In the genomic region with DNA sequence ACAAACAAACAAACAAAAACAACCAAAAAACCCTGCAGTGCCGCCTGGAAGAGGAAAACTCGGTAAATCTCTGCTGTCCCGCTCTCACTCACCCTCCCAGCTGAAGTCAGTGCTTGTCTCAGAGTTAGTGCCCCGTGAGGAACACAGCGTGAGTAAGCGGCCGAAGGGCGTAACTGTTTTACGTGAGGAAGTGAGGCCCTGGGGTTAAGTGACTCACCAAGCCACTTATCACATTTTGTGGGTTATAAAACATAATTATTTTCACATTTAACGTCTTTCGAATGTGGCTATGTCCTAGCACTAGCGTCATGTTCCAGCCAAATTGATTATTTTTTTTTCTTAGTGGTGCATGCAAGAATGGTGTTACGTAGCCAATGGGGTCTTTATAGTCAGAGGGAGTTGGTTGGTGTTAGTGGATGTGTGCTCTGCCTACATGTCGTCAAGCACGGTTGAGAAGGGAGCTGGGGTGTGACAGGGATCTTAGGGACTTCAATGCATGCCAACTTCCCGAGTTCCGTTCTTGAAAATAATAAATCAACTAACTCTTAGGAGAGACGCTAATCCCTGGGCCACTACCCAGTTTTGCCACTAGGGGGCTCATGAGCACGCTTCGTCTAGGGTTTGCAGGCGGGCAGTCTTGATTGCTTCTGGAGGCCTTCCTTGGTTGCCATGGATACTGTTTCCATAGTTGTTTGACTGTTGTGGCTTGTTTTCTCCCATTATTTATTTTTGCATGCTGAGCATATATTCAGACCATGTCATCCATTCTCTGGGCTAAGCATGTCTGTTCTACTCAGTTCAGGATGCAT, we compare ENCODE assay signal across 8 mouse cellular contexts. TPM values are rescaled to one million over a fixed set of nuclear protein-coding genes. Genes with fewer than 3 reads are reported as not detected.
DNase-seq lines count a peak whose midpoint lies in the region; ATAC-seq and TF ChIP-seq lines count a peak whose summit lies in the region.

No protein-coding gene starts in this region.

- peak; percentile 95 for TF ChIP-seq CTCF in hindbrain, postnatal 0 days (IDR thresholded peaks at IDR 0.05; ENCODE audit: low read depth)

- peak overlapping the region; percentile 77 for H3K27ac ChIP-seq in hindbrain, postnatal 0 days

- no peaks in the 10 kb centered on the region for H3K27me3 ChIP-seq in hindbrain, postnatal 0 days (ENCODE audit: insufficient read depth, low read length)

- H3K9me3 ChIP-seq in hindbrain, postnatal 0 days (ENCODE audit: low read length): no peaks in the 10 kb centered on the region

- H3K4me2 ChIP-seq in hindbrain, postnatal 0 days (ENCODE audit: low read depth, low read length): 0 out of 2 replicates have a peak overlapping the region, but pooled peaks have one; percentile 13

- no peaks in the 10 kb centered on the region for H3K4me1 ChIP-seq in hindbrain, postnatal 0 days (ENCODE audit: insufficient read depth, low read length)

- H3K4me3 ChIP-seq in hindbrain, postnatal 0 days (ENCODE audit: low read length): no peak overlapping the region

- H3K9ac ChIP-seq in hindbrain, postnatal 0 days (replicated peaks; ENCODE audit: low read length): no peak overlapping the region

- ATAC-seq in hindbrain, postnatal 0 days: peak; percentile 92
- ATAC-seq in megakaryocyte progenitor cell, adult 5-6 weeks (replicated peaks; ENCODE audit: poor library complexity): peak; percentile 84

- DNase-seq in T-cell, adult 2 months (ENCODE audit: low spot score): peak; percentile 66
- peak; percentile 40 for DNase-seq in cerebellum, adult 9-11 months
- peak; percentile 53 to 92 for DNase-seq in frontal cortex, adult 2 months (ENCODE audit: extremely low spot score in 1 of 2, low spot score in 1 of 2)
- peak; percentile 95 for DNase-seq in hindbrain, postnatal 0 days (ENCODE audit: low spot score)
- DNase-seq in left cerebral cortex, adult 11 months (ENCODE audit: low spot score): peak; percentile 51
- peak; percentile 88 to 90 for DNase-seq in right cerebral cortex, postnatal 10 days (ENCODE audit: low spot score in 2 of 2)
- peak; percentile 67 to 89 for DNase-seq in urinary bladder, postnatal 4 days (ENCODE audit: low spot score in 2 of 2)

- H3K36me3 ChIP-seq in hindbrain, postnatal 0 days (ENCODE audit: insufficient read depth, low read length): no peaks in the 10 kb centered on the region

- 47% methylated on average over 21 of the region's 21 CpGs for WGBS in hindbrain, postnatal 0 days

RNA-seq across cellular contexts. Expression of gene Sfta2, which starts 10.7 kb away (rescaled TPM):
- polyA plus RNA-seq in frontal cortex, adult 2 months (2012; rRNA removed): not detected in 2 replicates
- not detected in 2 replicates for total RNA-seq in hindbrain, postnatal 0 days (2014; rRNA removed)
- polyA plus RNA-seq in hindbrain, postnatal 0 days (2015; fragmentation: Nextera tagmentation; extraction: Ambion mirVana): not detected in 2 replicates
- not detected in 2 replicates for total RNA-seq in megakaryocyte progenitor cell, adult 5-6 weeks (2015)
- not detected in 2 replicates for total RNA-seq in megakaryocyte progenitor cell, adult 5-6 weeks (2017)

RNA-seq across cellular contexts. Expression of gene 2300002M23Rik, which starts 23.4 kb away (rescaled TPM):
- not detected in 2 replicates for polyA plus RNA-seq in frontal cortex, adult 2 months (2012; rRNA removed)
- total RNA-seq in hindbrain, postnatal 0 days (2014; rRNA removed): not detected in 2 replicates
- 0.11 and 0.28 TPM in 2 replicates for polyA plus RNA-seq in hindbrain, postnatal 0 days (2015; fragmentation: Nextera tagmentation; extraction: Ambion mirVana)
- total RNA-seq in megakaryocyte progenitor cell, adult 5-6 weeks (2015): not detected in 2 replicates
- not detected in 2 replicates for total RNA-seq in megakaryocyte progenitor cell, adult 5-6 weeks (2017)

RNA-seq across cellular contexts. Expression of gene Gm9573, which starts 35.8 kb away (rescaled TPM):
- 0.06 TPM in 2 replicates for polyA plus RNA-seq in frontal cortex, adult 2 months (2012; rRNA removed)
- not detected in 2 replicates for total RNA-seq in hindbrain, postnatal 0 days (2014; rRNA removed)
- not detected in 2 replicates for polyA plus RNA-seq in hindbrain, postnatal 0 days (2015; fragmentation: Nextera tagmentation; extraction: Ambion mirVana)
- total RNA-seq in megakaryocyte progenitor cell, adult 5-6 weeks (2015): not detected in 2 replicates
- not detected in 2 replicates for total RNA-seq in megakaryocyte progenitor cell, adult 5-6 weeks (2017)

RNA-seq across cellular contexts. Expression of gene Cdsn, which starts 38.7 kb away (rescaled TPM):
- 0.70 and 0.99 TPM in 2 replicates for polyA plus RNA-seq in frontal cortex, adult 2 months (2012; rRNA removed)
- 0.36 TPM in 1 of 2 replicates, not detected in the other for total RNA-seq in hindbrain, postnatal 0 days (2014; rRNA removed)
- 0.25 and 0.29 TPM in 2 replicates for polyA plus RNA-seq in hindbrain, postnatal 0 days (2015; fragmentation: Nextera tagmentation; extraction: Ambion mirVana)
- not detected in 2 replicates for total RNA-seq in megakaryocyte progenitor cell, adult 5-6 weeks (2015)
- not detected in 2 replicates for total RNA-seq in megakaryocyte progenitor cell, adult 5-6 weeks (2017)

RNA-seq across cellular contexts. Expression of gene Mucl3, which starts 52.9 kb away (rescaled TPM):
- polyA plus RNA-seq in frontal cortex, adult 2 months (2012; rRNA removed): 0.08 TPM in 1 of 2 replicates, not detected in the other
- 0.61 TPM in 1 of 2 replicates, not detected in the other for total RNA-seq in hindbrain, postnatal 0 days (2014; rRNA removed)
- polyA plus RNA-seq in hindbrain, postnatal 0 days (2015; fragmentation: Nextera tagmentation; extraction: Ambion mirVana): 0.10 TPM in 1 of 2 replicates, not detected in the other
- total RNA-seq in megakaryocyte progenitor cell, adult 5-6 weeks (2015): not detected in 2 replicates
- not detected in 2 replicates for total RNA-seq in megakaryocyte progenitor cell, adult 5-6 weeks (2017)

Comparison
In these comparisons a context has a peak if more than half of its experiments do, and no peak if none do; other contexts are left out.
1. DNase-seq: peak in every context shown above with its lines; median percentile 95 in hindbrain, postnatal 0 days; 89 in right cerebral cortex, postnatal 10 days; 78 in urinary bladder, postnatal 4 days; 72 in frontal cortex, adult 2 months; 66 in T-cell, adult 2 months; 51 in left cerebral cortex, adult 11 months; 40 in cerebellum, adult 9-11 months.